In the genomic region with DNA sequence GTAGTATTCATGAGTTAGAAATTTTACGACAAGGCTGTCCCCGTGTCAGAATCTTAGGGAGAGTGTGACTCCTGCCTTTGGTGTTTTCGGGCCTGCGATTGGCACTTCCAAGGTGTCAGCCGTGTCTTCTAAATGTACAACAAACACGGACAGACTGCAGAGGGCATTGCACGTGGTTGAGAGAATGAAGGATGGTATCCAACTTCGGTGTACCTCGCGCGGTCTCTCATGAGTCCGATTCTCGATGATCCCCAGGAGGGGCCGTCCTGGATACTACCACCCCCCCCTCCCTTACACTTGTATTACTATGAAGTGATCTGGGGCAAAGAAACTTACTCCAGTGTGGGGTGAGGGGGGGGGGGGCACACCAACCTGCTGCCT, we compare ENCODE assay signal across 7 mouse cellular contexts. TPM values are rescaled to one million over a fixed set of nuclear protein-coding genes. Genes with fewer than 3 reads are reported as not detected.
DNase-seq lines count a peak whose midpoint lies in the region; ATAC-seq and TF ChIP-seq lines count a peak whose summit lies in the region.

No protein-coding gene starts in this region.

- TF ChIP-seq POLR2A in olfactory bulb, adult 2 months (IDR thresholded peaks at IDR 0.05; ENCODE audit: insufficient read depth, low read depth, low read length) = no peak

- under 1% methylated on average over 14 of the region's 14 CpGs for WGBS in heart, embryonic 14.5 days
- 2% methylated on average over 14 of the region's 14 CpGs for WGBS in limb, embryonic 13.5 days
- WGBS in olfactory bulb, adult 2 months = 8% methylated on average over 14 of the region's 14 CpGs

- peak; percentile 33; the same call in 1 of the 2 replicates for ATAC-seq in heart, embryonic 14.5 days (ENCODE audit: insufficient number of reproducible peaks, insufficient read depth, low FRiP score, low read depth)
- no peak; the same call in none of the 2 replicates for ATAC-seq in limb, embryonic 13.5 days (ENCODE audit: low FRiP score, low read depth)

- peak; percentile 31 for DNase-seq in spleen, postnatal 10 days (ENCODE audit: low spot score in 2 of 2)
- DNase-seq in spleen, postnatal 14 days (ENCODE audit: low spot score in 2 of 2) = no peak
- peak; percentile 34 for DNase-seq in c-Kit-negative CD71-positive TER-119-positive erythroid progenitor cells, embryonic 14.5 days (ENCODE audit: low read depth, low spot score)
- DNase-seq in gastrocnemius, adult 18-20 months (ENCODE audit: low spot score) = no peak

- peak overlapping the region; percentile 13 to 73; a peak in 2 of 4 replicates for H3K27ac ChIP-seq in heart, embryonic 14.5 days (replicated peaks in 1 of 2; ENCODE audit: control insufficient read depth in 1 of 2, insufficient read depth in 1 of 2, low read depth in 2 of 2, low read length in 2 of 2)
- 0 out of 2 replicates have a peak overlapping the region, but pooled peaks have one; percentile 11 for H3K27ac ChIP-seq in limb, embryonic 13.5 days
- no peak overlapping the region for H3K27ac ChIP-seq in olfactory bulb, adult 2 months (ENCODE audit: insufficient read depth, low read depth, low read length)

- peaks cover 7 to 35% of the 10 kb centered on the region in 2 experiments; a peak in 3 of 4 replicates for H3K4me1 ChIP-seq in heart, embryonic 14.5 days (ENCODE audit: control insufficient read depth in 2 of 2, insufficient read depth in 2 of 2, low read length in 2 of 2)
- peaks cover 30% of the 10 kb centered on the region for H3K4me1 ChIP-seq in limb, embryonic 13.5 days
- peaks cover 27% of the 10 kb centered on the region for H3K4me1 ChIP-seq in olfactory bulb, adult 2 months (ENCODE audit: control insufficient read depth, insufficient read depth, low read length)

- no peak for TF ChIP-seq CTCF in olfactory bulb, adult 2 months (IDR thresholded peaks at IDR 0.05; ENCODE audit: insufficient read depth, low read depth, low read length)

- peak overlapping the region; percentile 71 to 79 for H3K4me3 ChIP-seq in heart, embryonic 14.5 days (ENCODE audit: control insufficient read depth in 1 of 2, insufficient read depth in 1 of 2, low read depth in 1 of 2, low read length in 2 of 2)
- peak overlapping the region; percentile 63 for H3K4me3 ChIP-seq in limb, embryonic 13.5 days
- peak overlapping the region; percentile 63 for H3K4me3 ChIP-seq in olfactory bulb, adult 2 months (ENCODE audit: insufficient read depth, low read depth, low read length)

- H3K27me3 ChIP-seq in heart, embryonic 14.5 days (ENCODE audit: control insufficient read depth, insufficient read depth, low read length) = no peaks in the 10 kb centered on the region
- H3K27me3 ChIP-seq in limb, embryonic 13.5 days = no peaks in the 10 kb centered on the region

- peak overlapping the region; percentile 70 for H3K4me2 ChIP-seq in heart, embryonic 14.5 days (ENCODE audit: low read length)
- peak overlapping the region; percentile 89 for H3K4me2 ChIP-seq in limb, embryonic 13.5 days (replicated peaks)

- peaks cover 18% of the 10 kb centered on the region for H3K36me3 ChIP-seq in heart, embryonic 14.5 days (ENCODE audit: control insufficient read depth, insufficient read depth, low read length)
- H3K36me3 ChIP-seq in limb, embryonic 13.5 days = peaks cover 12% of the 10 kb centered on the region

- H3K9ac ChIP-seq in heart, embryonic 14.5 days (ENCODE audit: low read length) = peak overlapping the region; percentile 89
- peak overlapping the region; percentile 85 for H3K9ac ChIP-seq in limb, embryonic 13.5 days

- no peaks in the 10 kb centered on the region for H3K9me3 ChIP-seq in heart, embryonic 14.5 days (ENCODE audit: control insufficient read depth, low read length)
- H3K9me3 ChIP-seq in limb, embryonic 13.5 days = no peaks in the 10 kb centered on the region

RNA-seq across cellular contexts. Expression of gene Bag2, which starts 0.6 kb away (rescaled TPM):
- 85.3 and 91.7 TPM in 2 replicates for polyA plus RNA-seq in heart, embryonic 14.5 days (2014; fragmentation: Nextera tagmentation; extraction: Ambion mirVana)
- polyA plus RNA-seq in limb, embryonic 13.5 days (2015; fragmentation: Nextera tagmentation; extraction: Ambion mirVana) = 48.1 and 52.3 TPM in 2 replicates
- polyA plus RNA-seq in olfactory bulb, adult 2 months (2012; ENCODE audit: insufficient read depth, insufficient read length, low replicate concordance, missing spikeins) = not detected in 2 replicates
- total RNA-seq in gastrocnemius, adult 18-20 months (2021) = 10 to 100 TPM; 16.4 to 17.3 TPM

RNA-seq across cellular contexts. Expression of gene Rab23, which starts 37.3 kb away (rescaled TPM):
- polyA plus RNA-seq in heart, embryonic 14.5 days (2014; fragmentation: Nextera tagmentation; extraction: Ambion mirVana) = 11.0 and 13.5 TPM in 2 replicates
- 37.8 and 39.4 TPM in 2 replicates for polyA plus RNA-seq in limb, embryonic 13.5 days (2015; fragmentation: Nextera tagmentation; extraction: Ambion mirVana)
- polyA plus RNA-seq in olfactory bulb, adult 2 months (2012; ENCODE audit: insufficient read depth, insufficient read length, low replicate concordance, missing spikeins) = not detected in 2 replicates
- 1 to 10 TPM; 4.7 to 4.8 TPM for total RNA-seq in gastrocnemius, adult 18-20 months (2021)

RNA-seq across cellular contexts. Expression of gene Zfp451, which starts 57.4 kb away (rescaled TPM):
- 18.3 and 18.7 TPM in 2 replicates for polyA plus RNA-seq in heart, embryonic 14.5 days (2014; fragmentation: Nextera tagmentation; extraction: Ambion mirVana)
- 28.2 and 31.9 TPM in 2 replicates for polyA plus RNA-seq in limb, embryonic 13.5 days (2015; fragmentation: Nextera tagmentation; extraction: Ambion mirVana)
- 64.0 TPM in 1 of 2 replicates, not detected in the other for polyA plus RNA-seq in olfactory bulb, adult 2 months (2012; ENCODE audit: insufficient read depth, insufficient read length, low replicate concordance, missing spikeins)
- 10 to 100 TPM in 1 of 2 experiments, 1 to 10 TPM in 1; 9.0 to 12.1 TPM for total RNA-seq in gastrocnemius, adult 18-20 months (2021)

Comparison
In these comparisons a context has a peak if more than half of its experiments do, and no peak if none do; other contexts are left out.
1. DNase-seq: peak in spleen, postnatal 10 days (2 of 2) and c-Kit-negative CD71-positive TER-119-positive erythroid progenitor cells, embryonic 14.5 days (single experiment); none in spleen, postnatal 14 days (0 of 2) and gastrocnemius, adult 18-20 months (single experiment).
2. RNA of gene Bag2, which starts 0.6 kb away (polyA plus RNA-seq): 85.3 to 91.7 TPM in heart, embryonic 14.5 days and 48.1 to 52.3 TPM in limb, embryonic 13.5 days; not detected in olfactory bulb, adult 2 months; every median in the first group is over 10 times any median in the second.
3. RNA of gene Rab23, which starts 37.3 kb away (polyA plus RNA-seq): 37.8 to 39.4 TPM in limb, embryonic 13.5 days and 11.0 to 13.5 TPM in heart, embryonic 14.5 days; not detected in olfactory bulb, adult 2 months; every median in the first group is over 10 times any median in the second.
4. Peak in every context shown above with its lines, with median percentiles within 50 percentile points of each other: H3K4me3 ChIP-seq.